Mouse (Mus musculus) lung, adult 2 months (tissue): ENCODE data around the gene Id2.

ENCODE experiments used
- CTCF ChIP-seq: fragments of 200-500 bp; IDR thresholded peaks from 2 replicates; pipeline ENCODE4 v1.5.1; 2011; ENCODE audit warnings: mild to moderate bottlenecking, low read length, control low read depth; ENCODE audit not compliant: insufficient read depth
- POLR2A ChIP-seq: fragments of 200-500 bp; IDR thresholded peaks from 2 replicates; pipeline ENCODE4 v1.6.1; 2011; ENCODE audit warnings: low read depth, mild to moderate bottlenecking, control low read depth, low read length, borderline replicate concordance; ENCODE audit errors: extremely low read depth

DNA sequence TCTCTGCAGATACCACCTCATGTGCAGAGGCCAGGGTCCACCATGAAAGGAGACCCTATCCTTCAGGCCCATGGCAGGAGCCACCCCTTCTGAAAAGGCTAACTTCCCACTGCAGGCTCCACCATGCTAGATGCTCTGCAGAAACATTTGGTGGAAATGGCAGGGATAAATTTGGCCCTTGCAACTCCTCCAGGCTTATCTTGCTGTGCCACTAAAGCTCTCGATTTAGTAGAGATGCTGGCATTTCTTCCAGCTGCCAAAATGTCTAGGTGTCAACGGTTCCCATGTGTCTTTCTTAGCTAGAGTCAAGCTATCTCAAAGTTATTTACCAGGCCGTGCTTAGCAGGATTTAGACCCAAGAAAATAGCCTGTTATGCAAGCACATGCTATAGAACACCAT, 22.6 kb downstream of the Id2 start:
- TF ChIP-seq CTCF (no peak), POLR2A (no peak)
